Mouse (Mus musculus) ovary, postnatal 10 days (tissue): ENCODE results near the gene Decr2.
A peak's percentile ranks its signal among the peaks of the same experiment; 100 is the strongest.
"Not testable (repeated sequence)": the region's sequence is repeated elsewhere in the genome, so short reads cannot be mapped to it uniquely, and the experiment has no call there.

Source experiments
- DNase-seq: peaks from one replicate; pipeline ENCODE4 v3.0.0; 2022; ENCODE audit warnings: low spot score

Gene Decr2

DNA sequence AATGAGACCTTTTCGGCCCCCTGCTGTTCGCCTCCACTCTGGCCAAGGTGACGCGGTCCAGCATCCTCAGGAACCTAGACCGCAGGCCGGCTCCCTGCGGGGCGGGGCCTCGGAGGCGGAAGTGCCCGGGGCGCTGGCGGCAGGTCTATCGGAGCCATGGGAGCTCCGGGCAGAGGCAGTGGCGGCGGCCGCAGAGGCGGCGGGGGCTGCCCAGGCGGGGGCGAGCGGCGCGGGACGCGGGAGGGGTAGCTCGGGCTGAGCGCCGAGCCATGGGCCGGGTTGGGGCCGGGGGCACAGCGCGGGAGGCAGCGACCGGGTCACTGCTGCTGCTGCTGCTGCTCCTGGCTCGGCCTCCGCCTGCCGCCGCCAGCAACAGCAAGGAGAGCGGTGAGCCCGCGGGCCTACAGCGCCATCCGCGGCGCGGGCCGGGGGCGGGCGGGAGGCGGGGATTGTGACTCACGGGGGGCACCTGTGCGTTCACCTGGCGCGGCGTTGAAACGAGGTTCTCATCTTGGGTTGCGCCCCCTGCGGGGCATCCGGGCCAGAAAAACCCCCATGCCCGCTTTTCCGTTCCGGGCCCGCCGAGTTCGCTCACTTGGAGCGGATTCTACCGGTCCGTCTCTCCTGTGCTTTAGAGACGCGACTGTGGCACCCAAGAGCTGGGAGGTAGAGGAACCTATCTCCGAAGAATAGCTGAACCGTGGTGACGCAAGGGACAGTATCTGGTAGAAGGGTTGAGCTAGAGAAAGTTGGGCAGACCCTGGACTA, 23.2 kb upstream of the Decr2 start, which contains the start of gene Tmem8:
TSS of gene Tmem8 (plus strand) at position 119 of the 768 bp plus-strand sequence.
- peak; percentile 31 for DNase-seq

DNA sequence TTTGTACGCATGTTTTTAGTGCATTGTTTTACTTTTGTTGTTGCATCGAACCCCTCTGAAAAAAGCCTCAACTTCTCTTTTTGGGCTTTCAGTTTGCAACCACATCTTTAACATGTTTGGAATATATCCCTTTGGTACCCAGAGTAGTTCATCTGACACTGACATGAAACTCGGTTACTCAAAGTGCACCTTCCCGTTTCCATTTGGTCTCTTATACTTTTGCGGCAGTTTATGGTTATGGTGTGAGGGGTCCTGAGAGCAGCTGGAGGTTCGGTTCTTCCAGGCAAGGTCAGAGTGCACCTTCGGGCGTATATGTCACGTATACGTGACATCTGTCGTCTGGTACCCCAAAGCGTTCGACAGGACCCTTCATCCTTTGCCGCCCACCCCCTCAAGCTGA, 22.6 kb upstream of the Decr2 start:
- DNase-seq: no peak

DNA sequence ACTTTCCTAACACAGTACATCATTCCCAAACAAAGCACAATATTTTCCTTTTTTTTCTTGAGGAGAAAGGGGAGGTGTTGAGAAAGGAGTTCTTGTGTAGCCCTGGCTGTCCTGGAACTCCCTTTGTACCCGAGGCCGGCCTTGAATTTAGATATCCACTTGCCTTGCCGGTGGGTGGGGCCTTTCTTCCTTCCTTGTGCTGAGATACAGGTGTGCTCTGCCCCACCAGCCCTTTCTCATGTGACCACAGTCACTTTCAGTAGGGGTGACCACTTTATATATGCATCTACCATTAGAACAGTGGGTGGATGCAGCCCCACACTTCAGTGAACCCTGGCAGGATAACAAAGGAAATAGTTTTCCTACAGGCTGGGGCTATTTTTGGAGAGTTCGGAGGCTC, 21.6 kb upstream of the Decr2 start:
- DNase-seq: no peak

DNA sequence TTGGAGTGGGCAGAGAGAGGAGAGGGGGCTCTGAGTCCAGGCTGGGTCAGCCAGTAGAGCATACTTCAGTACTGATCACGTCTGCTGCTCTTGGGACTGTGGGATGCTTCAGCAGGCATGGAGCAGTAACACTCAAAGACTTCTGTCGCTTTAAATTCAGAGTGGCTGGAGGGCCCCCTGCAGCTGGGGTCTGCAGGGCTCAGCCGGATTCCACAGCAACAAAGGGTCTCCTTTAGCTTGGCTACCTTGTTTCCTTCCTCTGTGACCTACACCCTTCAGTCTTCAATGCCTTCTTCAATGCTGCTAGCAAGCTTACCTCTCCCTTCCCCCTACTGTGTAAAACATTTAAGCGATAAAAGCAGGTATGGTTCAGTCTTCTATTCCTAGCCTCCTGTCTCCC, 20.9 kb upstream of the Decr2 start:
- no peak for DNase-seq

DNA sequence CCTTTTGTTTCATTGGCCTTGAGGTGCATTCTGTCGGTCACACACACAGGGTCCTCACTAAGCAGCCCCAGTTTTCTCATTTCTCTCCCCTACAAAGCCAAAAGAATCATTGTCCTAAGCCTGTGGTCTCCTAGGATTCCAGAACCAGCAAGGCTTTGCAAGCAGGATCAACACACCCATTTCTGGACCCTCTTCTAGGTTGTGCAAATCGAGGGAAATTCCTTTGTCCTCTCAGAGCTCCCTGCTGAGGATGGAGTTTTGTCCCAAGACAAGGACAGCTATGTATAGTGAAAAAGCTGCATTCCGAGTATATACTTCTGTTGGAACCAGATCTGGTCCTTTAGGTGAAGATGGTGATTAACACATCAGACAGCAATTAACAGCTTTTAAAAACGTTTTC, 20.0 kb upstream of the Decr2 start:
- no peak for DNase-seq

DNA sequence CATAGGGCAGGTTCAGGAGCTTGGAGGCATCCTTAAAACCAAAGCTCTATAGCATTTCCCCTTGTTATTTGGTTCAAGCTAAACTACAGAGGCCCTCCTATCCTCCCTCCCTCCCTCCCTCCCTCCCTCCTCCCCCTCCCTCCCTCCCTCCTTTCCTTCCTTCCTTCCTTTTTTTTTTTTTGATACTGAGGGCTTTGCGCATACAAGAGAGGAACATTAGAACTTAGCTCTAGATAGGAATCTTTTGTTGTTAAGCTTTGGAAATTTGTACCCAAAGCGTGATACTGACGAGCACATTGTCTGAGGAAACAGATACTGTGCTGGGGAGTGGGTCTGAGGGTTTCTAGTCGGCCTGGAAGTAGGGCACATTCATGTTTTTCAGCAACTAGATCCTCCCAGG, 15.5 kb upstream of the Decr2 start:
- no peak for DNase-seq

DNA sequence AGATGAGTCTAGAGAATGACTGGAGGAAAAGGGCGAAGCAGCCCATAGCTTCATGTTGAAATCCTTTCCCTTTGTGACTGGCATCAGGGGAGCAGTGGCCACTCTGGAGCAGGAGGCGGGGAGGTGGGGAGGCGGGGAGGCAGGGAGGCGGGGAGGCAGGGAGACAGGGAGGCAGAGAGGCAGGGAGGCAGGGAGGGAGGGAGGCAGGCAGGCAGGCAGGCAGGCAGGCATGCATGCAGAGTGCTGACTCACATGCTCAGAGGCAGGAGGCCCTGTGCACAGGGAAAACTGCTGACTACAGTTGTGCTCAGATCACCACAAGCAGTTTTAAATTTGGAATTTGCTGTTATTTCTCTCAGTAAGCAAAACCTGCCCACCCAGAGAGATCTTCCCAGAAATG, 11.3 kb upstream of the Decr2 start:
- DNase-seq: no peak

DNA sequence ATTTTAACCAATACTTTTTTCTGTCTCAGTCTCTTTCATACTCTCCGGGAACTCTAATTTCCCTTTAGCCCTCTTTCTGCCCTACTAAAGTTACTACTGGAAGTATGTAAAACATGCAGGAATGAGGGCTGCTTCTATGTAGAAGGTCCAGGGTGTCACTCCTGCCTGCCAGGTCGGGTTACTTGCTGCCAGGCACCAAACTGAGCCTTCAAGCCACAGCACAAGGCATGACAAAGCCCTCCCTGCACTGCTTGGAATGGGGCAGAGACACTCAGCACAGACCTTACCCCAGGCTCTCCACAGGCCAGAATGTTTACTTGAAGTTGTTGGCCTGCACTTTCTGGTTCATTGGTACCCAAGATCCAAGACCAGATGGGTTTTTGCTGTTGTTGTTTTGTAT, 10.0 kb upstream of the Decr2 start:
- DNase-seq: no peak

DNA sequence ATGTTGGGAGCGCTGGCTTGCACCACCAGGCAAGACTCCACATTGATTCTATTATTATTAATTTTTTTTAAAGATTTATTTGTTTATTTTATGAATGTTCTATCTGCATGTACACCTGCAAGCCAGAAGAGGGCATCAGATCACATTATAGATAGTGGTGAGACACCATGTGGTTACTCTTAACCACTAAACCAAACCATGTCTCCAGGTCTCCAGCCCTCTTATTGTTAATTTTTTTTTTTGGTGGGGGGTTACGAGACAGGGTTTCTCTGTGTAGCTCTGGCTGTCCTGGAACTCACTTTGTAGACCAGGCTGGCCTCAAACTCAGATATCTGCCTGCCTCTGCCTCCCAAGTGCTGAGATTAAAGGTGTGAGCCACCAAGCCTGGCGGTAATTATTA, 9.2 kb upstream of the Decr2 start:
- DNase-seq: not testable (repeated sequence)

DNA sequence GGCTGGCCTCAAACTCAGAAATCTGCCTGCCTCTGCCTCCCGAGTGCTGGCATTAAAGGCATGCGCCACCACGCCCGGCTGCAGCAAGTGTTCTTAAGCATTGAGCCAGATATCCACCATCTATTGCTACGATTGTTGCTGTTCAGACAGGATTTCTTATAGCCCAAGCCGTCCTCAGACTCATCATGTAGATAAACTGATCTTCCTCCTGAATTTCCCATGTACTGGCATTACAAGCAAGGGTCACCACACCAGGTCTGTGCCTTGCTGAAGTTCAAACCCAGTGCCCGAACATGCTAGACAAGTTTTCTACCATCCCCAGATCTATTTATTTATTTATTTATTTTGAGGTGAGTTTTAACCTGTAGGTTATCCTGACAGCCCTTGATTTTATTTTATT, 8.3 kb upstream of the Decr2 start:
- DNase-seq: no peak

DNA sequence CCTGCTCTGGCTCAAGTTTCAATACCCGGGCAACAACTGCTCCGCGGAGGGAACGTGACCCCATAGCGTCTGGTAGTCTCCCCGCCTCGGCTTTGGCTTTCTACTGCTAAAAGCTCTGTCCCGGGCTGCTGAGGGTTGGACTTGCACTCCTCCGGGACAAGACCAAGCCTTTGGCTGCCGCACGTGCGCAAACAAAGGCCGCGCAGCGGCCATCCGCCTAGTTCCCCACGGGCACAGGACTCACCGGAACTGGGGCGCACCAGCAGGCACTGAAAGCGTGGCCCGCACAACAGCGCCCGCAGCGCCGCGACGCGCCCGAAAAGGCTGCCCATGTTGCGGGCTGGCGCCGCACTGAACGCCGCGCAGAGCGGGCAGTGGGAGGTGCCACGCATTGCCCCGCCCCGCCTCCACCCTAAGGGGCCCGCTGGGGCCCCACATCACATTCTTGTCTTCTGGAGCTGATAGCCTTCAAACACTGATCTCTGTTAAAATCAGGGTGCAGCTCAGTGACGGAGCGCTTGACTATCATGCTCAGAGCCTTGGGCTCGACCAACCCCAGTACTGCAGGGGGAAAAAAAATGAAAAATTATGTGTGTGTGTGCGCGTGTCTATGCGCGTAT, 5.1 kb upstream of the Decr2 start, which contains the start of gene Nme4:
TSS of gene Nme4 (minus strand) at position 482 of the 620 bp plus-strand sequence.
- DNase-seq: peak; percentile 41

DNA sequence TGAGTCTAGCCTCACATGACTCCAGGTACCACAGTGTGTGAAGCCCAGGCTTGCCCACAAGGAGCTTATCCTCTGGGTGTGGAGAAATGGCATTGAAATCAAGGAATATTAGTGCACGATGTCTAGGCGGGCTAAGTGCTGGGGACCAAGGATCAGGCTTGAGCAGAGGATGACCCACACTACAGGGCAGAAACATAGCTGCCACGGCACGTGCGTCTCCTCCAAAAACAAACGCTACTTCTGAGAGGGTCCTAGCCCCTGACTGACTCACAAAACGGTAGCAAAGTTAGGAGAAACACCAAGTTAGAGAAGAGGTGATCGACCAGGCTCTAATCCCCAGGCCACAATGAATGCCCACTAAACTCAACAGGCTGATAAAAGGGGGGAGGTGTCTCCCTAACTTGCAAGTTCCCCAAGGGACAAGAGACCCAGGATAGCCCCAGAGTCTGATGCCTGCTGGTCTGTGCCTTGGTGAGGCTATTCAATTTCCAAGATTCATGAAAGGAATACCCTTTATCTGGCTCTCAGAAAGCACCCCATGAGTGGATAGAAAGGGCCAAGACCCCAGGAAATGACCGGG, 4.5 kb upstream of the Decr2 start:
- no peak for DNase-seq

DNA sequence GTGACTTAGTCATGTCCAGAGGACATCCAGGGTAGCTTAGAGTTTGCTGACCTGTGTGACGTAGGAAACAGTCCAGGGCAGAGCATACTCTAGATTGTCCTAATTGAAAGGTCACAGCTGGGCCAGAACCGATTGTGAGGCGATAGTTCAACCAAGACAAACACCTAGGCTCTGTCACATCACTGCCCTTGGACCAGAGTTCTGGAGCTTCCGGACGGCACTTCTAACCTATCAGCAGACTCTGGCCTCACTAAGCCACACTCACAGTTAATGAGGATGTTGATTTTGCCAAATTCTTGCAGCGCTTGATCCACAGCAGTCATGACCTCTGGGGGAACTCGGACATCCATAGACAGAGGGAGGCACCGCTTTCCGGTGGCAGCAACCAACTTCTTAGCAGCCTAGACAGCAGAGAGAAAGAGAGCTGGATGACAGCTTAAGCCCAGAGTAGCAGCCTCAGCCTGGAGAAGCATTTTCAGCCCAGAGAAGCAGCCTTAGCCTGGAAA, 3.0 kb downstream of the Decr2 start:
- no peak for DNase-seq

DNA sequence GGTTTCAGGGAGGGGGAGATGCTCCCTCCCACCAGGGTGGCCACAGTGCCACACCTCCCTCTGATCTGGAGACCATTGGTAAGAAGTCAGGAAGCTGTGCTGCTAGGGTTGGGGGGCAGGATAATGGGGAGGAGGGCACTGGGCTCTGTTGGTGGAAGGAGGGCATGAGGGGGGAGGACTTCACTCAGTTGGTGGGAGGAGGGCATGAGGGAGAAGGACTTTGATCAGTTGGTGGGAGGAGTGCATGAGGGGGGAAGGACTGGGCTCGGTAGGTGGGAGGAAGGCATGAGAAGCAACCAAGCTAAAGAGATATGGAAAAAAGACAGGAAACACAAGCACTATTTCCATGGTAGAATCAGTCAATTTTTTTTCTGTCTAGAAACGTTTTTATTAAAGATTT, 9.3 kb downstream of the Decr2 start:
- DNase-seq: no peak

DNA sequence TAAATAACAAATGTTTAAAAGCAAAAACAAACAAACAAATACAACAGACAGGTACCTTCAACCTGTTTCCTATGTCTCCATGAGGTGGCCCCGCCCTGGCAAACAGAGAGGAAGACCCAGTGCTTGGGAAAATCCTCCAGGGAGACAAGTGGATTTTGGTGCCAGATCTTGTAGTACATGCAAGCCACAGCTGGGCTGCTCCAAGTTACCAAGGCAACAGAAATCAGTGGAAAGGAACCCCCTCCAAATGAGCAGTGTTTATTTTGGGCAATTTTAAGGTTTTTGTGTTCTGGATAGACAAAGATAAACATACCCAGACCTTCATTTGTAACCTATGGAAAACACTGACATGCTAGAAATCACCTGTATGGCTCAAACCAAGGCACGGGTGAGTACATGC, 11.3 kb downstream of the Decr2 start:
- DNase-seq: no peak

DNA sequence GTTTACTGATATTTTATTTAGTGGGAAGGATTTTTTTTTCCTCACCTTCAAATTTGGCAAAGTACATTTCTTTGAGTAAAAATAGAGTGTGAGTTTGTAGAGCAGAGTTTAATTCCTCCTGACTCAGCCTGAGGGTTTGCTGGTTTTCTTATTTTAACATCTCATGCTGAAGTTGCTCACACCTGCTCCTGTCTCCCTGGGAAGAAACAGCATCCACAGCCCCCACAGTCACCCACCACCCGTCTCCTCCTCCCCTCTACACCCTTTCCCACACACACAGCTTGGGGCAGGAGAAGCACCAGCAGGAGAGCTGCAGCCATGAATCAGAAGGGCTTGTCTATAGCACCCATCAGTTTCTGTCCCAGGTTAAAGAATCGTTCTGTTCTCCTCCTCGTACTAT, 14.9 kb downstream of the Decr2 start:
- DNase-seq: no peak

DNA sequence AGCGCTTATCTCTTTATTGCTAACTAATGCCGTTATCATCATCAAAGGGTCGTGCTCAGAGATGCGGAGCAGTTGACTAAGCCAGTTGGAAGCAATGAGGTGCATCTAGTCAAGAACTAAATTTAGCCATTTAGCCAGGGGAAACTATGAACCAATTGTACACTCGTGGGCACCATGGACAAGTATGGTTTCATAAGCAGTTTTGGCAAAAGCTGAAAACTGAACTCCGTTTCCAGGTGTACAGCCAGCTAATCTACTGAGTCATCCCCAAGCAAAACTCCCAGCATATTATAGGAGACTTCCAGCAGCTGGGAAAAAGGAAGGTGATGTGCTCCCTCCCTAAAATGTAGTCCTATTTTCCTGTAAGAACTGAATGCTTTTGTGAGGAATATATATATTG, 20.0 kb downstream of the Decr2 start:
- DNase-seq: no peak

DNA sequence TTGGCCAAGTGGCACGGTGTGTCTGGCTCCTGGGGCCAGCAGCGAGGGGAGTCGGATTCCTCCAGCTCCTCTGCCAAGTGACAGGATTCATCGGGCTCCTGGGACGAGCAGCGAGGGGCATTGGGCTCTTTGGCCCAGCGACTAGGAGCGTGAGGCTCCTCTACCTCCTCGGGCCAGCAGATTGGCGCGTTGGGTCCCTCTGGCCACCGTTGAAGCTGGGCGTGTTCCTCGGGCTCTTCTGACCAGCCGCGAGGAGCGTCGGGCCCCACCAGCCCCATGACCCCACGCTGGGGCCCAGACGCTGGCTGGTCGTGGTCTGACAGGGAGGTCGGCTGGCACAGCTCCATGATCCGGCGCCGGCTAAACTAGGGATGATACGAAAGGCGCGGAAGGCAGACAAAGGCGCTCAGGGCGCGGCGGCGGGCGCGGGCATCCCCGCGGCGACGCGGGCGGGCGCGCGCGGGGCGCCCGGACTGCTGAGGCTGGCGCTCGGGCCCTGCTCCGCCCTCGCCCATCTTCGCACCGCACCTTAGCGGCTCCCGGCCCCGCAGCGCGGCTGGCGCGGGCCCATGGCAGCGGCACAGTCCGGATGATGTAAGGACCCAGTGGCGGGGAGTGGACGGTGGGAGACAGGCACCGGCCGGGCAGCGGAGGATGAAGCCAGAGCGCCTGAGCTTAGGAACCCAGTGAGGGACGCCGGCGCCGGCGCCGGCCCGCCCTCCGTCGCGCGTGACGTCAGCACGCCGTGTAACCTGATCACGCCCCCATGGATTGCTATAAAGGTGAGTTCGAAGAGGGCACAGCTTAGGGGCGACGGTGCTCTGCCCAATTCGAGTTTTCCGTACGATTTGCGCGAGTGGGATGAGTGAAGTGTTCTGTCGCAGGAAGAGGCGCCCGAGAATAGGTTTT, 21.1 kb downstream of the Decr2 start, which contains the start of gene Rab11fip3:
TSS of gene Rab11fip3 (minus strand) at position 725 of the 909 bp plus-strand sequence.
- DNase-seq: peak; percentile 49

DNA sequence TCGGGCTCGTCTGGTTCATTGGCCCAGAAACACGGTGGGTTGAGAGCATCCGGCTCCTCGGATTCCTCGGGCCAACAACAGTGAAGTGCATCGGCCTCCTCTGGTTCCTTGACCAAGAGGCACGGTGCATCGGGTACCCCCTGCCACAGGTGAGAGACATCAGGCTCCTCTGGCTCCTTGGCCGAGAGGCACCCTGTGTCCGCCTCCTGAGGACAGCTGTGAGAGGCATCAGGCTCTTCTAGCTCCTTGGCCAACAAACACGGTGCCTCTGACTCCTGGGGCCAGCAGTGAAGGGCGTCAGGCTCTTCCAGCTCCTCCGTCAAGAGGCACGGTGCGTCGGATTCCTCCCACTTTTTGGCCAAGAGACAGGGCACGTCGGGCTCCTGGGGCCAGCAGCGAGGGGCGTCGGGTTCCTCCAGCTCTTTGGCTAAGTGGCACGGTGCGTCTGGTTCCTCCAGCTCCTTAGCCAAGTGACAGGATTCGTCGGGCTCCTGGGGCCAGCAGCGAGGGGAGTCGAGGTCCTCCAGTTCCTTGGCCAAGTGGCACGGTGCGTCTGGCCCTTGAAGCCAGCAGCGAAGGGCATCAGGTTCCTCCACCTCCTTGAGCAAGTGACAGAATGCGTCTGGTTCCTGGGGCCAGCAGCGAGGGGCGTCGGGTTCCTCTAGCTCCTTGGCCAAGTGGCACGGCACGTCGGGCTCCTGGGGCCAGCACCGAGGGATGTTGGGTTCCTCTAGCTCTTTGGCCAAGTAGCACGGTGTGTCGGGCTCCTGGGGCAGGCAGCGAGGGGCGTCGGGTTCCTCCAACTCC, 21.9 kb downstream of the Decr2 start:
- no peak for DNase-seq

DNA sequence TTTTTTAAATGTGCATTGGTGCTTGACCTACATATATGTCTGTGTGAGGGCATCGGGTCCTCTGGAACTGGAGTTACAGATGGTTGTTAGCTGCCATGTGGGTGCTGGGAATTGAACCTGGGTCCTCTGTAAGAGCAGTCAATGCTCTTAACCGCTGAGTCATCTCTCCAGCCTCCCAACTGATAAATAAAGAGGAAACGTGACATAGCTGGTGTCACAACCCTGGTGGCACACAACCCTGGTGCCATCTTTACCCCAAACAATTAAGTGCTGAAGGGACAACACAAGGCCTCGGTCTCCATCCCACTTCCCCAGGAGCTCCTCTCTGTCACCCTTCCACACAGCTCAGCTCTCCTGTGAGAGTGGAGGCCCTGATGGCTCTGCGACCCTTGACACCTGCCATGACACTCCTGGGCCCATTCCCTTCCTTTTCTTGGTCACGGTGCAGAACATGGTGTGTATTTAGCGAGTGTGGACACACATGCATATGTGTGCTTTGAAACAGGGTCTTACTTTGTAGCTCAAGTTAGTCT, 23.6 kb downstream of the Decr2 start:
- no peak for DNase-seq

DNA sequence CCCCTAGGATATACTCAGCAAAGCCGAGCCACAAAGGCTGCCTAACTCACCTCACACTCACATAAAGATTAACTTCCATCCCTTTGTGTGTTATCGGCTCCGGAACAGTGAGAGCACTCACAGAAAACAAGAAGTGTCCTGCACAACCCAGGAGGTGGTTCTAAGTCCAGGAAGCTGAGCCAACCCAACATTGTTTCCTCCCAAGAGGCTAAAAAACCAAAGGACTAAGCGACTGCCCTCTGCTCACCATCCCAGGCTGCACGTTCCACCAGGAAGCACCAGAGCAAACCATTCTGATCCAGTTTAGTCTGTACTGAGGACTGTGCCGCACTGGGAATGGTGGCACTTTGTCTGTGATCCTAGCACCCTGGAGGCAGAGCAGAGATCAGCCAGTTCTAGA, 25.2 kb downstream of the Decr2 start:
- DNase-seq: no peak
